Mouse (Mus musculus): ENCODE measurements around the gene Arhgdib.

GRCm38 (mm10) chr6:136936361-136936760, 5.3 kb downstream of the Arhgdib start:
- no peak for TF ChIP-seq CTCF (IDR thresholded peaks at IDR 0.05; ENCODE audit: extremely low read depth, insufficient read length, insufficient replicate concordance, low read depth, low read length)
- TF ChIP-seq POLR2A (IDR thresholded peaks at IDR 0.05; ENCODE audit: low read depth, low read length): no peak
